Mouse (Mus musculus): ENCODE results near the gene Tmem234.

Gene Tmem234

DNA sequence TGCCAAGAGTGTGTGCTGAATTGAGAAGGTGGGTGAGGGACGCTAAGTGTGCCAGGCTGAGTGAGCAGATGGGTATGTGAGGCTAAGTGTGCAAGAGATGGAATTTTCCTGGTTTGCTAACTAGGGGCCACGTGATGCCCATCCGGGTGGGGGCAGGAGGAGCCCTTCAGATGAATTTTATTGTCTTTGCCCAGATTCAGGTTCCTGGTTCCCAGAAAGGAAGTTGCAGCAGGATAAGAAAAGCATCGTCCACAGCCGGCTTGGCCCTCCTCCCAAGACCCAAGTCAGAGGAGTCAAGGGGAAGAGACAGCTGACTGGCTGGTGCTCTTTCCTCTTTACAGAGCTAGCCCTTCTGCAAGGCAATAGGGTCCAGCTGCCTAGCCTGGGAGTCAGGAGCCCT is 22.0 kb upstream of the Tmem234 start, which contains the start of gene Fam167b:
Gene Fam167b, minus strand, starts transcription at position 84 of the 400 bp plus-strand sequence.
- DNase-seq (ENCODE audit: low read depth, low spot score) = no peak

DNA sequence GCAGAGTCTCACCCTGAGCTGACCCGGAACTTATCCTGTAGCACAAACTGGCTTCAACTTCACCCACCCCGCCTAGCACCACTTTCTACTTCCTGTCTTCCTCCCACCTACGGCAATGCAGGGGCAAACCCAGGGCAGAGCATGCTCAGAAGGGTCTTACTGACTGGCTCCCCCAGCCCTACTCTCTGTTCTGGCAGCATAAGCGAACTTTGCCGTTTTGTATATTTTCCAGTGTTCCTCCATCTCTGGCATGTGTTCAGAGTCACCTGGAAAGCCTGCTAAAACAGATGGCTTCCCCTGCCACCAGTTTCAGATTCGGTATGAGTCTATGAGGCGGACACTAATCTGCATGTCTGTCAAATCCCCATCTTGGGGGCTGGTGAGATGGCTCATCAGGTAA is 20.1 kb upstream of the Tmem234 start:
- DNase-seq (ENCODE audit: low read depth, low spot score) = no peak

DNA sequence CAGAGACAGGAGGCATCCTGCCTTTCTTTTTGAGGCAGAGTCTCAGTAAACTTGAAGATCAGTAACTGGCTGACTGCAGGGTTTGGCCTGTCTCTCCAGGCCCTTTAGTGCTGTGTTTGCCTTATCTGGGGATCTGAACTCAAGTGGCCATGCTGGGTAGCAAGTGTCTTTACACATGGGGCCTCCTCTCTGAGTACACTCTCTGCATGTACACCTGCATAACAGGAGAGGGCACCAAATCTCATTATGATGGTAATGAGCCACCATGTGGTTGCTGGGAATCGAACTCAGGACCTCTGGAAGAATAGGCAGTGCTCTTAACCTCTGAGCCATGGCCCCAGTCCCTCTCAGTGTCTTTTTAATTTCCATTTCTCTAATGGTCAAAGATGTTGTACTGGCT is 18.2 kb upstream of the Tmem234 start:
- DNase-seq (ENCODE audit: low read depth, low spot score) = no peak

DNA sequence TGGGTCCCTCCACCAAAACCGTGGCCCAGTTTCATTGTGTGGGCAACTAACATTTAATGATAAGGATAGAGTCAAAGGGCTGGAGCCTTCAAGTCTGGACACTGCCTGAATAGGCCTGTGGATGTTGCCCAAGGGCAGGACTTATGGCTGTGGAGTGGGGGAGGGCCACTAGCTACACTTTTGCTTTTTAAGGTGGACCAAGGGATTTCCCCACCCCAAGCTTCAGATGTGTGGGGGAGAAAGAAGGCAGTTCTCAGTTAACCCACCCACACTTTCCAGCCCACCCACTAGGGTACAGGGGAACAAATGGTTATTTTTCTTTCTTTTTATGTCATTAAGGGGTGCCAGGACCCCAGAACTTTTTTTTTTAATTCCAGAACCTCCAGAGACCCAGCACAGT is 16.1 kb upstream of the Tmem234 start:
- DNase-seq (ENCODE audit: low read depth, low spot score) = no peak

DNA sequence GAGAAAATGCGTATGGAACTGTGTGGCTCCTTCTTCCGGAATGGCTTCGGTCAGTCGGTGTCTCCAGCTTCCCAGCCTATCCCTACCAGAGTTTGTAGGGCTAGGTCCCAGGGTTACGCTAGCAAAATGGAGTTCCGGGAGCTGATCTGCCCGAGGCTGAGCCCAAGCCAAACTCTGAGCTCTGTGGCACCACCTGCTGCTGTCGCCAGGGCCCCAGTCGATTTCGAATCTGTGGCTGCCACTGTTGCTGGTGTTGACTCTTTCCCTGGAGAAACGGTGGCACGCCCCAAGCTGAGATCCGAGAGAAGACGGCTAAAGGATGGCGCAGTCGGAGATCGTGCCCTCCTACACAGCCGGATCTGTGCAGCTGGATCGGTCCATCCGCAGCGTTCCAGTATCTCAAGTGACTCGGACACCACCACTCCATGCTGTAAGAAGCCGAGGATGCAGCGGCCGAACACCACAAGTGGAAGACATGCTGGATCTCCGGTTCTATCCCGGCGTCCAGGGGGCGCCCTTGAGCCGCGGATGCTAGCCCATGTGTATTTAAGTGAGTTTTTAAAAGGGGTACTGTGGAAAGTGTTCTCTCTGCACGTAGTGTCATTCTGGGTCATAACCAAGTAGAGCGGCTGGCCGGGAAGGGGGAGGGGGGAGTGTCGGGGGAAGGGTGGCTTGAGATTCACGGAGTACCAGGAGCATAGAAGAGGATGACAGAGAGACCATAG is 15.4 kb upstream of the Tmem234 start:
- peak; percentile 66 for DNase-seq (ENCODE audit: low read depth, low spot score)

DNA sequence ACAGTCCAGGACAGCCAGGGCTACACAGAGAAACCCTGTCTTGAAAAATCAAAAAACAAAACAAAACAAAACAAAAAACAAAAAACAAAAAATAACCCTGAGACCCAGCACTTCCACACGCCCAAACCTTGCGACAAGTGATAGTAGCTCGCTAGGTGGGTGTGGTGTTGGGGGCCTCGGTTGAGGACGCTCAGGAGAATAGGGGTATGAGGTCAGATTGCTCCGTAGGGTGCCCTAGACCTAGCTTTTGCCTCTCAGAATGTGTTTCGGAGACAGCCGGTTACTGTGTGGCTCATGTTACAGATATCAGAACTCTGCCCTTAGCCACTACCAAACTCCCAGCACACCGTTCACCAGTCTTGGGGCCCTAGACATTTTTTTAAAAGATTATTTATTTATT is 14.7 kb upstream of the Tmem234 start:
- DNase-seq (ENCODE audit: low read depth, low spot score) = no peak

DNA sequence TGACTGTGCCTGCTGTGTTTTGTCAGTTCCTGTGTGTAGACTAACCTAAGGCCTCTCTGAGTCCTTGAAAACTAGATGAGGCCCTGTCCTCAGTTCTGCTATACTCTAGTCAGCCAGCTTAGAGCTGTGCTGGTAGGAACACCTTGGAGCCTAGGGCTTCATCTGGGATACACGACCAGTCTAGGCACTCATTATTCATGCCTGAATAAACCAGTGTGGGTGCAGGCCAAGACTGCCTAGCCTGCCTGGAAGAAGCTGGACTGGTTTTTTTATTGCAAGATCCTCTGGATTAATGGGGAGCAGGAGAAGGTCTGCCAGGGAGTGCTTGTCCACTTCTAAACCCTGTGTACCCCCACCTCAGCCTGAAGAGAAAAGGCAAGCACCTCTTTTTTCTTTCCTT is 13.5 kb upstream of the Tmem234 start:
- DNase-seq (ENCODE audit: low read depth, low spot score) = no peak

DNA sequence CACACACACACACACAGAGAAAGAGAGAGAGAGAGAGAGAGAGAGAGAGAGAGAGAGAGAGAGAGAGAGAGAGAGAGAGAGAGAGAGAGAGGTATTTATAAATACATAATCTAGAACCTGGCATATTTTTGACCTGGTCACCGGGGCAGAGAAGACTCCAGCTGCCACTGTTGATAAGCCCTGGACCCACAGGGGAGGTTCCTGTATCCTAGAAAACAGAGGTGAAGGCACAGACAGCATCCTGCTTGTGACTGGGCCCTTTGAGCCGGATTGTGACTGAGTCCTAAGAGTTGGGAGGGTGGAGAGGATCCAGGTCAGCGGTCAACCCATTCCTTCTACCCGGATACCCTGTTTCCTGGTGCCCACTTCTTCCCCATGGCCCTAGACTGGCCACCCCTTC is 11.6 kb upstream of the Tmem234 start:
- no peak for DNase-seq (ENCODE audit: low read depth, low spot score)

DNA sequence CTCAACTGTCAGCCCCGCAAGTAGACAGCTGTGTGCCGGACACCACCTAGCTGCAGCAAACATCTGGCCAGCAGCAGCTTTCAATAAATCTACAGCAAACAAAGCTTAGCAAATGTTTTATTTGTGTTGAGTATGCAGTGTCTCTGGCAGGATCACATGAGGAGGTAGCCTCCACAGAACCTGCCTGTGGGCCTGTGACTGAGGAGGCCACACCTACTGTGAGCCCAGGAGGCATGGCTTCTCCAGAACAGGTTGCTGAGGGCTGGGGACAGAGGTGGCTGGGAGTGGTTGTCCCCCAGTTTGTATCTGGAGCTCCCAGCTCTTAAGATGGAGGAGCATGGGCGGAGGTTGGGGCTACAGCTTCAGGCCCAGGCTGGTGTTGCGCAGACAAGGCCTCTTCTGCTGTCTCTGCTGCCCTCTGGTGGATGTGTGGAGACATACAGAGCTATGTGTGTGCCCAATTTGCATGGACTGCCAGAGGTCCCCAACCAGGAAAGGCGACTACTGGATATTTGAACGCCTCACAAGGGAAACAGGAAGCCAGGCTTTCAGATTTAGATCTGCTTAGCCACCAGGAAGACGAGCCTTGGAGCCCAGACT is 8.1 kb downstream of the Tmem234 start:
- peak; percentile 80 for DNase-seq (ENCODE audit: low read depth, low spot score)

DNA sequence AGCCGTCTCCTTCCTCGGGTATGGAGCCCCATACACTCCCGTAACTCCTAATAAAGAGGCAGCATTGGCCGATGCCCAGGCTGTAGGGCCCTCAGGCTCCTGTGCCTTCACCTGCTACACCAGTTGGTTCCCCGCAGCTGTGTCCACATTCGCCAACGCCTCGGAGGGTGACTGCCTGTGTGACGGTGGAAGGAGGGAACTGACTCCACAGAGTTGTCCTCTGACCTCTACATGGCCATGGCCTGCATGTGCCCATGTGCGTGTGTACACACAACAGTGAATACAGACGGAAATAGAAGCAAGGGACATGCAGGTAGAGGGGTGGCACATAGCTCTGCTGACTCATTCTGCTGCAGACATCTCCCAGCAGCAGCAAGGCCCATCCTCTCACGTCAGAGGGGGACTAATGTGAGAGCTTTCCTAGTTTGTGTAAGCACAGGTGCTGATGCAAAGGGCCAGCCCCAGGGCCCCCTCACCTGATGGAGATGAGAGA is 8.7 kb downstream of the Tmem234 start:
- DNase-seq (ENCODE audit: low read depth, low spot score) = no peak

DNA sequence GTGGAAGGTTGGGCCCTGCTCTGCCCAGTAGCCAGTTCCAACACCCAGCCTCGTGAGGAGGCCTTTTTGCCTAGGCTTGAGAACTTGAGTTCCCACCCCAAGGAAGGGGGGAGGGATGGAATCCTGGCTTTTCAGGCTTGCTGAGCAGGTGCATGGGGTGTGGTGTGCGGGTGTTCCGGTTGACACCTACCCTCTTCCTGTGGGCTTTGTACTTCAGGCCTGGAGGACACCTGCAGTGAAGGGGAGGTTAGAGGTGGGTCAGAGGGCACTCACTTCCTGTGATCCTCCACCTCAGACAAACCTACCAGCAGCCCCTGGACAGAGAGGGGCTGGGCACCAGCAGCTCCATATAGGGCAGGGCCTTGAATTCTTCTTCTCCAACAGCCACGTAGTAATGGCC is 9.6 kb downstream of the Tmem234 start:
- no peak for DNase-seq (ENCODE audit: low read depth, low spot score)

DNA sequence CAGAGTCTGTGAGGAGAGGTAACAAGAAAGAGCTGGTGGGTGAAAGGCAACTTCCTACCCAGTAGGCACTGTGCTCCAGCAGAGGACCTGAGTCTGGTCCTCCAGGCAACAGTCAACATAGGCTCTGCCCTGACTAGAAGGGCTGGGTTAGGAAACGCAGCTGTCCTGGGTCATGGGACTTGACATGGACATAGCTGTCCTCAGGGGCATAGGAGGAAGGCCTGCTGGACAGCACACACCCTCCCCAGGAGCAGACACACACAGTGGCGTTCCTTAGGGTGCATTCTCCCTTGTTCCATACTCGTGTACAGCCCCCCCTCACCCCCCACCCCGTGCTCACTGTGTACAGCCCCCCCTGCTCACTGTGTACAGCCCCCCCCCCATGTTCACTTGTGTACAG is 10.0 kb downstream of the Tmem234 start:
- DNase-seq (ENCODE audit: low read depth, low spot score) = no peak

DNA sequence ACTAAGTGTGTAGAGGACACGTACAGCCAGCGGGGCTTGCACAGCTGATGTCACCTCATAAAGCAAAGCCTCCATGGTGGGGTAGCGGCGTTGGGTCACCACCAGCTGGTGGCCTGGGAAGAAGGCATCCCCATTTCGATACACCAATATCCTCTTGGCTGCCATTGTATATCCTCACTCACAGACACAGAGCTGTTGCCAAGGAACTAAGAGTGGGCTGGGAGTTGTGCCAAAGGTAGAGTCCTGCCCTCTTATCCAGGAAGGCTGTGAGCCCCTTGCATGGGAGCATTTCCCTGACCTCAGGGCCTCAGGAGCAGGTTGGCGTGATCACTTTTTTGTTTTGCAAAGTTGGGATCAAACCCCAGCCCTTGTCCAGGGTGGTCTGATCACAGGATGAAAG is 13.6 kb downstream of the Tmem234 start, which contains the start of gene Dcdc2b:
Gene Dcdc2b, minus strand, starts transcription at position 165 of the 400 bp plus-strand sequence.
- DNase-seq (ENCODE audit: low read depth, low spot score) = no peak

DNA sequence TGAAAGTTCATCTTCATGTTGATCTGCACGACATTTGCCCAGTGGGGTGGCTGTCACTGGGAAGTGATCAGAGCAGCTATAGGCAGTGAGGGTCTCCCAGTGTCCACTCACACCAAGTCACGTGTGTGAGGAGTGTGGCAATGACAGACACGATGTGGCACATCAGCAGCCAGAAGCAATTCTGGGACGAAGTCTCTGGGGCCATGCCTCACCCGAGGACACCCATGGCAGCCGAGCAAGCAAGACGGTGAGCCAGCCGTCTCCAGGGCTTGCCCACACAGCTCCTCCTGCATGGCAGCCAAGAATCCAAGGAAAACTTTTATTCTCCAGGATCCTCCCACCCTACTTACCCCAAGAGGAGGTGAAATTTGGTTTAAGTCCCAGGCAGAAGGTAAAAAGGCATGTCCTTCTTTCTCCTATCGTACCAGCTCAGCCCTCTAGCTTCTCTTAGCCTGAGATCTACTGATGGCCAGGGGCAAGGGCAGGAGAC is 15.4 kb downstream of the Tmem234 start:
- no peak for DNase-seq (ENCODE audit: low read depth, low spot score)

DNA sequence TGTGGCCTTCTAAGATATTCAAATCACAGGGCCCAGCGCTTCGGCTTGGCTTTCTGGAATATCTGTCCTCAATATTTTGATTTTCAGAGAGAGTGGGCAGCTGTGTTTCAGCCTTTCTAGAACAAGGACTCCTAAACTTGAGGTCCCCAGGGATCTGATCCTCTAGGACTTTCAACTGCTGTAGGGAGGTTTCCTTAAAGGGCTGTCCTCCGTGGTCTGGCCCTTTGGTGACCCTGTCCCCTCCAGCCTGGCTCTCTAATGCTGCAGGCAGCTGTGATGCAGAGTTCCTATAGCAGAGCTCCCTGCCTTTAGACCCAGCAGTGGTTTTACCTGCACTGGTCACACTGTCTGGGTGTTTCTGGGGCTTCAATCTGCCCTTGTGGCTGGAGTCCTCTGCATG is 16.2 kb downstream of the Tmem234 start:
- DNase-seq (ENCODE audit: low read depth, low spot score) = no peak

DNA sequence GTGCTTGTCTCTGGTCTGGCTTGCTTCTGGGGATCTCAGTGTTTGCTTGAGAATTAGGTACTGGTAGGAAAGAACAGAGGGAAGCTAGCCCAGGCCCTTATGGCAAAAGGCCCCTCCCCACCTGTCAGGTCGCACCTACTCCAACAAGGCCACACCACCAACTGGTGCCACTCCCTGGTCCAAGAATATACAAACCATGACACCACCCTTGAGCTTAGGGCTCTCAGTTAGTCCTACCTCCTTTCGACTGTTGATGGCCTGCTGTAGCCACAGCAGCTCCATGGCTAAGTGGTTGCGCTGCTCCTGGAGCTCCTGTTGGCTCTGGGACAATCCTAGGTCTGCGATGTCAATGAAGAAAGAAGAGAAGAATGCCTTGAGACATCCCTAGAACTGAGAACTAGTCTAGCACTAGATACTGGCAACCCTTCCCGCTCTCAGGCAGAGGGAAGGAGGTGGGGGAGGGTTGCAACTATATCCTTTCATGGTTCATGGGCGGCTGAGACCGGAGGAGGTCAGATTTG is 16.7 kb downstream of the Tmem234 start:
- no peak for DNase-seq (ENCODE audit: low read depth, low spot score)

DNA sequence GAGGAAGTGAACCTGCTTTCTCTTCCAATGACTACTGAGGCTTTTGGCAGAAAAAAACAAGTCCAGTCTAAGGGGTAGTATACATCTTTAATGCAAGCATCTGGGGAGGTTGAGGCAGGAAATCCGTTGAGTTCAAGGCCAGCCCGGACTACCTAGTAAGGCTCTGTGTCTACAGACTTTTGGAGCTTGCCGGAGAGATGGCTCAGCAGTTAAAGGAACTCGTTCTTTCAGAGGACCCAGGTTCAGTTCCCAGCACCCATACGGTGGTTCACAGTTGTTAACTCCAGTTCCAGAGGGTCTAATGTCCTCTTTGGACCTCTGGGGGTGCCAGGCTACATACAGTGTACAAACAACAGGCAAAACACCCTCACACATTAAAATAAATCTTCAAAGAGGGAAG is 17.6 kb downstream of the Tmem234 start:
- no peak for DNase-seq (ENCODE audit: low read depth, low spot score)

DNA sequence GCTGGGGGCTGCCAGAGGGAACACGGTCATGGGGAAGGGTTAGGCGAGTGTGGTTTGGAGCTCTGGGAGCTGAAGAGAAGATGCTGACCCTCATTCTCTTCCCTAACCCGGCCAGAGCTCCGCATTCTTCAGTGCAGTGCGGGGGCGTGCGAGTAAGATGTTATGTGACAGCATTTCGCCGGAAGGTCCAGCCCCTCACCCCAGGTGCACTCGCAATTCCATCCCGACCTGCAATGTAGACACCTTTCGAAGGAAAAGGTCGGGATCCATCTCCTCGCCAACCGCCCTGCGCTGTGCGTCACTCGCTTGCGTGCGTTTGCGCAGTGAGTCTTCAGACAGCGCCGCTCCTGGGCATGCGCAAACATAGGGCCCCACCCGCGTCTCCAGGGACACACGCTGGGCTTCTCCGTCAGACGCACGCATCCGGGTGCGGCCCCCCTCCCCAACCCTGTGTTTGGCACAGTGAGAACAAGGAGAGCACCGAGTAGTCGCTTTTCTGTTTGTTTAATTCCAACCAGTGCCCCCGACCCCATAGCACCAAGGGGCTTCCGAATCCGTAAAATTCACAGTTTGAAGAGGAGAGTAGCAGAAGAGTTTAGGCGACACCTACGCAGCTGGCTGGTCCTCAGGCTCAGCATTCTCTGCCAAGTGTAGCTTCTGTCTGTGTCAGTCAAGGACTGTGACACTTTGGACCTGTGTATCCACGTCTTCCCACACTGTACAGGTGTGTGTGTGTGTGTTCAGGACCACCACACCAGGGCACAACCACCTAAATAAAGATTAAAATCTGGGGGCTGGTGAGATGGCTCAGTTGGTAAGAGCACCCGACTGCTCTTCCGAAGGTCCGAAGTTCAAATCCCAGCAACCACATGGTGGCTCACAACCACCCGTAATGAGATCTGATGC is 18.6 kb downstream of the Tmem234 start, which contains the start of gene Iqcc:
Gene Iqcc, minus strand, starts transcription at position 314 of the 906 bp plus-strand sequence.
- DNase-seq (ENCODE audit: low read depth, low spot score) = peak; percentile 79

DNA sequence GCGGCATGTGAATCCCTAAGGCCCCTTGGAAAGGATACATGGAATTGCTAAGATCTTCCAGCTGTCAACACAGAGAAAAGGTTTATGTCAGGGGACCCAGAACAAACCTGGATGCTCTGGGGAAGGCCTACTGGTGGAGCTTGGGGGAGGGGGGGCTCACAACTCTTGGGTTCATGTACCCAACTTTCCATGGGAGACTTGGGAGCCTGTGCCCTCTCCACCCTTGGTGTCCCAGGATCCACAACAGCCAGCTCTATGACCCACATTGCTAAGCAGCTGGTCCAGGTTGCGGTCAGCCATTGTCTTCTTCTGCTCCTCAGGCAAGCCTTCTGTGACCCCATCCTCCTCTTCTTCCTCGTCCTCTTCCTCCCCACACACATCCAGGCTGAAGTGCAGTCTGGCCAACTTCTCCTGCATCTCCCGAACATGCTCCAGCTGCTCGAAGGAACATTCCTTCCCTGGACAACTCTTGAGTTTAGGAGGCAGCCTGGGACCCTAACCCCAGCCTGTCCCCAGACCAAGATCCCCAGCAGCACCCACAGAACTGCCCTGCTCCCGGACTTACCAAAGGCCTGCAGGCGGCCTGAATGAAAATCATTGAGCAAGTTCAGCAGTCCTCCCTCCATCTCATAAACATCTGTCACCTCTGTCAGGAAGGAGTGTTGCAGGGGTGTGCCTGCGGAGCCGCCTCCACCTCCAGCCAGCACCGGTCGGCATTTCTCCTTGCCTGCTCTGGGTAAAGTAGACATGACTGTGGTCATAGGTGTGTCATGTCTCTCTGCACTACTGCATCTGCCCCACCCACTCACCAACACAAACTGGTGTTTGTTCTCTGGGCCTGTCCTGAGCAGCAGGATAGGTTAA is 20.2 kb downstream of the Tmem234 start:
- no peak for DNase-seq (ENCODE audit: low read depth, low spot score)

DNA sequence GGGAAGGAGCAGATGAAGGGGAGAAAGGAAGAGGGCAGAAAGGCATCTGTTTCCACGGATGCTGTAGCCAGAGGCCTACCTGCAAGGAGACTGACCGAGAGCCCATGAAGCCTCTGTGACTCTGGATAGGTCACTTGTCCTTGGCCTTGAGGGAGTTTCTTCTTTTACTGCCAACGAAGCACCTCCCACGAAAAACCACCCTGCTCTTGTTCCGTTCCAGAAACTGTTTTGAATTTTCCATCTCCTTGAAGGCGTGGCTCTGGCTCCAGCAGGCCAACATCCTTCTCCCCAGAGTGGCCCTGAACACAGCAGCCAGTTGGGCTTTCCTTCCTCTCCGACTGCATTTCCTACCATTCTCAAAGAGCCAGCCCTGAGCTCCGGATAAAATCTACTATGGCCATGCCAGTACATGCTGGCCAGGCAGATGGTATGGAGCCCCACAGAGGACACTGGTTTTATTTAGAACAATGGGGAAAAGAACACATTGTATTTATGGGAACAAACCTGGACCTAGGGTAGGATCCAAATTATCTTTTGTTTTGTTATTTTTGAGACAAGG is 20.9 kb downstream of the Tmem234 start:
- no peak for DNase-seq (ENCODE audit: low read depth, low spot score)

All from c-Kit-negative CD71-positive TER-119-positive erythroid progenitor cells, embryonic 14.5 days (primary cell).